Mouse (Mus musculus) embryonic stem cell, embryonic (primary cell): Measurements from ENCODE around the gene Rusc2.

ENCODE experiments used
- CTCF ChIA-PET, 4 experiments: fragments of 300-600 bp in 2 of 4; fragments of 350-600 bp in 2 of 4; sonication (Branson Sonifier 250); formaldehyde crosslinking; loops; one replicate each; lab custom pipeline; 2022; ENCODE audit warnings: inconsistent platforms in 2 of 4; lab: Charles Lee
- POLR2A ChIA-PET, 4 experiments: fragments of 300-600 bp in 2 of 4; fragments of 350-600 bp in 2 of 4; sonication (Branson Sonifier 250); formaldehyde crosslinking; loops; one replicate each; lab custom pipeline; 2022; ENCODE audit warnings: antibody characterized with exemption in 4 of 4, inconsistent platforms in 1 of 4; lab: Charles Lee

The Rusc2 gene

DNA sequence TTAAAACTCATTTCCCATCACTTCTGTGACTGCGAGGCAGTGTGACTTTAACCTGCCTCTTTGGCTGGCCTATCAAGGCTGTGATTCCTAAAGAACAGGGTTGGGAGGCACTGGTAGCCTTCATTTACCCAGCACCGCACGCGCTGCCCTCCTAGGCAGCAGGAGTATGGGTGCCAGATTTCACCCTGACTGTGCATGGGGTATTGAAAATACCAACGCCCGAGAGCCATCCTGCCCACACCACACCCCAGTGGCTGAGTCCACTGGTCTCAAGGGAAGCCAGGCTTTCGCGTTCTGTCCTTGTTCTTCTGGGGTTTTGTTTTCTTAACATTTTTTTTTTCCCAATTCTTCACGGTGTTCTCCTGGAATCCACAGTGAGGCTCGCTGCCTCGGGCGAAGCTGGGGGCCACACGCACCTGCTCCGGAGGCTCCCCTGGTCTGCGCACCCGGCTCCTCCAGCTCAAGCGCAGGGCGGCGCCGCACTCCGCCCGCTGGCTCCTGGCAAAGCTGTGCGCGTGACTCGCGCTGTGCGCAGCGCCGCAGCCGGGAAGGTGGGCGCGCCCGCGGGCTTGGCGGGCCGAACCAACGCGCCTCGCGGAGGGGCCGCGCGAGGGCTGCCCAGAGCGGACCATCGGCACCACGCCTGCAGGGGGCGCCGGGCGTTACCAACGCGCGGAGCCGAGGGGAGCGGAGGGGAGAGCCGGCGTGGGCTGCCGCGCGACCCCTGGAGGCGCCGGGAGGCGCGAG is at the start of gene Rusc2:
TSS of gene Rusc2 (plus strand) at position 572 of the 747 bp plus-strand sequence.
- CTCF ChIA-PET = interaction anchor here in 3 of 4 experiments (0.6 to 1.0 kb wide), 9 partner anchors 9 to 340 kb away, joined by 3 to 11 read pairs (median 4); no protein-coding TSS in a partner anchor

DNA sequence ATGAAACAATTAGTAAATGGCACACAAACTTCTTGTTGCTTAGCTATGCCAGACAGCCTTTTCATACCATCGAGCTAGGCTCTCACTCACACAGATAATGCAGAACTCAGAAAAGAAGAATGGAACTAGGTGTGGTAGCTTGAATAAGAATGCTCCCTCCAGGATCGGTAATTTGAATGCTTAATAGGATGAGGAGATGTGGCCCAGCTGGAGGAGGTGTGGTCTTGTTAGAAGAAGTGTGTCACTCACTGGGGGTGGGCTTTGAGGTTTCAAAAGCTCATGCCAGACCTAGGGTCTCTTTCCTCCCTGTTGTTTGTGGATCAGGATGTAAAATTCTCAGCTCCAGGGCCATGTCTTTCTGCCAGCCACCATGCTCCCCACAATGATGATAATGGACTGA is 47.0 kb upstream of the Rusc2 start:
- POLR2A ChIA-PET = interaction anchor here in 3 of 4 experiments (0.7 to 1.9 kb wide), 13 partner anchors 11 to 315 kb away, joined by 3 to 6 read pairs (median 3); partner anchors contain the start of gene Atp8b5 (in 1 of the 3)
- CTCF ChIA-PET = interaction anchor here in 1 of 4 experiments (0.6 to 0.7 kb wide), 2 partner anchors 147 to 287 kb away, joined by 3 read pairs; no protein-coding TSS in a partner anchor

More for the DNA sequence above, at the start of gene Rusc2:
- POLR2A ChIA-PET = interaction anchor here in 3 of 4 experiments (0.8 to 3.5 kb wide), 10 partner anchors 10 to 214 kb away, joined by 3 to 19 read pairs (median 4); partner anchors contain the start of gene Ccdc107 (in 1 of the 3)

DNA sequence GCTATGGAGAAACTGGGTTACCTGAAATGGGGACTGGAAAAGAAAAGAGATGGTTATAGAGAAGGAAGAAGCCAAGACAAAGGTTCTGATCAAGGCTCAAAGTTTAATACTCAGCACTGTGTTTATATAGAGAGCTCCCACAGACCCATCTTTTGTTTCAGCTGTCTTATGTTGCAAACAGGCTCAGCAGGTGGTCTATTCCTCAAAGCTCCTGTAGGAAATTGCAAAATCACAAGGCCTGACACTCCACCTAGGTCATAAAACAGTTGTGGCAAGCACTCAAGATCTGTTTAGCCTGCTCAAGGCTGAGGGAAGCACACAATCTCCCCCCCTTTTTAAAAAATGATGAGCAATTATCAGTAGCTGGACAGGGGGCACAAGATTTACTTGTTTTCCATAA is 45.6 kb upstream of the Rusc2 start:
- CTCF ChIA-PET = interaction anchor here in 1 of 4 experiments (0.9 kb wide), 1 partner anchor 143 kb away, joined by 3 read pairs; no protein-coding TSS in a partner anchor
- POLR2A ChIA-PET = interaction anchor here in 2 of 4 experiments (1.0 to 1.9 kb wide), 2 partner anchors 54 to 92 kb away, joined by 3 to 4 read pairs; no protein-coding TSS in a partner anchor

DNA sequence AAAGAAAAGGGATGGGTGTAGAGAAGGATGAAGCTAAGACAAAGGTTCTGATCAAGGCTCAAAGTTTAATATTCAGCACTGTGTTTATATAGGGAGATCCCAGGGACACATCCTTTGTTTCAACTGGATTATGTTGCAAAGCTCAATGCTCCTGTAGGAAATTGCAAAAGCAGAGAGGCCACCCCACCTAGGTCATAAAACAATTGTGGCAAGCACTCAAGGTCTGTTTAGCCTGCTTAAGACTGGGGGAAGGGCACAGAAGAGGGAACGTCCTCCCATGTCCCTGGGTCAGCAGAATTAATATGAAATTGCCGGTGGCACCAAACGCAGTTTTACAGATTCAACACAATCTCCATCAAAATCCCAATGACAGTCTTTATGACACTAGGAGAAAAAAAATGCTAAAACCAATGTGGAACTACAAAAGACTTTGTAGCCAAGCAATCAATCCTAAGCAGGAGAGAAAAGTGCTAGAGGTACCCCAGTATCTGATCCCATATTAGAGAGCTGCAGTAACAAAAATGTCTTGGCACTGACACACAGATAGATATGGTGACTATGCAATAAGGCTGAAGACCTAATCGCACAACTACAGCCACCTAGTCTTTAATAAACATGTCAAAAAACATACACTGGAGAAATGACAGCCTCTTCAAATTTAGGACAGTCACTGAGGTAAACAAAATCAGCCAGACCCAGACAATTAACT is 41.5 kb upstream of the Rusc2 start:
- CTCF ChIA-PET = interaction anchor here in 1 of 4 experiments (0.6 to 0.8 kb wide), 2 partner anchors 35 to 92 kb away, joined by 3 to 7 read pairs; no protein-coding TSS in a partner anchor
- POLR2A ChIA-PET = interaction anchor here in 2 of 4 experiments (0.7 to 1.2 kb wide), 6 partner anchors 9 to 164 kb away, joined by 3 to 10 read pairs (median 3); no protein-coding TSS in a partner anchor

DNA sequence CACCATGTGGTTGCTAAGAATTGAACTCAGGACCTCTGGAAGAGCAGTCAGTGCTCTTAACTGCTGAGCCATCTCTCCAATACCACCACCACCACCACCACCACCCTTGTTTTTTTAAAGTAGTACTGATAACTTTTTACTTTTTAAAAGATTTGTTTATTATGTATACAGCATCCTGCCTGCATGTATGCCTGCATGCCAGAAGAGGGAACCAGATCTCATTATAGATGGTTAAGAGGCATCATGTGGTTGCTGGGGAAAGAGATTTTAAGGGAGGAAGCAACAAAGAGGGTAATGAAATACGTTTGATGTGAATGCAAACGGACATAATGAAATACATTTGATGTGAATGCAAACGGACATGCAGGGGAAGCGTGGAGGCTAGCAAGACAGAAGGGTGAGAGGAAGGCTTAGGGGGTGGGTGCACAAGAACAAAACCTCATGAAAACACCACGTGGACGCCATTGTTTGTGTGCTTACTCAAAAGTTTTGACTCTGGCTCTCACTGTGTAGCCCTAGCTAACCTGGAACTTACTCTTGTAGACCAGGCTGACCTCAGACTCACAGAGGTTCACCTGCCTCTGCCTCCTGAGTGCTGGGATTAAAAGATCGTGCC is 40.4 kb upstream of the Rusc2 start:
- ChIA-PET CTCF (interaction anchor here in 1 of 4 experiments (0.6 kb wide), 1 partner anchor 76 kb away, joined by 5 read pairs; no protein-coding TSS in a partner anchor), POLR2A (no interaction called here)

DNA sequence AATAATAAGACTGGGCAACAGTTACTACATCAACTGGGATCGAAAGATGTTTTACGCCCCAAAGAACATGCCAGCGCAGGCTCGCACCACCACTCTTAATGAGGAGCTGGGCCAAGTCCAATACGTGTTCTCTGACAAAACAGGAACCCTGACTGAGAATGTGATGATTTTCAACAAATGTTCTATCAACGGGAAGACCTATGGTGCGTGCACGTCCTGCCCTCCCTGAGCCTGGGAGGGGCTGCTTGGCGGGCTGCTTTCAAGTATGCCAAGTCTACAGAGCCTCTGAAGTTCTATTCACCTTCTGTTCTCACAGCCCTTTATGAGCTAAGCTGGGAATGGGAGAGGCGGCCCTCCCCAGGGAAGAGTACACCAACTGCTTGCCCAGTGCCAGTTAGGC is 39.3 kb upstream of the Rusc2 start:
- ChIA-PET CTCF (no interaction called here), POLR2A (no interaction called here)

DNA sequence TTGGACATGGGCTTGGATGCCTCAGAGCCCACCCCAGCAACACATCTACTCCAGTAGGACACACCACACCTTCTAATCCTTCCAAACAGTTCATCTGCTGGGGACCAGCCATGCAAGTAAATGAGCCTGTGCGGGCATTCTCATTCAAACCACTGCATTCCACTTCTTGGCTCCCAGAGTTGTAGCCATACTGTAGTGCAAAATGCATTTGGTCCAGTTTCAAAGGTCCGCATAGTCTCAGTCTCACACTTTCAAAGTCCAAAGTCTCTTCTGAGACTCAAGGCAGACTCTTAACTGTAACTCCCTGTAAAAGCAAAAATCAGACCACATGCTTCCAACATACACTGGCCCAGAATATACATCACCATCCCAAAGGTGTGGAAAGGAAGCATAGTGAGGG is 36.8 kb upstream of the Rusc2 start:
- POLR2A ChIA-PET = interaction anchor here in 1 of 4 experiments (0.7 kb wide), 1 partner anchor 654 kb away, joined by 3 read pairs; no protein-coding TSS in a partner anchor
- CTCF ChIA-PET = no interaction called here

DNA sequence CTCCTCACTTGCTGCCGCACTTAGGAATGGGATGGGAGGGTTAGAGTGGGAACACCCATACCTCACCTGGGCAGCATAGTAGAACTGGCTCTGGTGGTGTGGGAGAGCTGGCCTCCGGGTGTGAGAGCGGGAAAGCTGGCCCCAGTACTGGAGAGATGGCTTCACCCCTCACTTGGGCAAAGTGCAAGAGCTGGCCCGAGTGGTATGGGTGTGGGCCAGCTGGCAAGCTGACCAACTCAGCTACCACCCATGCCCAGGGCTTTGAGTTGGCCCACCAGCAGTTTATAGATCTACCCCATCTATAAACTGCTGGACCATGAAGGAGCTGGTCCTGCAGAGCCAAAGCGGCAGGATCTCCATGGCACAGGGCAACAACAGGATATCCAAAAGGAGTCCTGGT is 32.6 kb upstream of the Rusc2 start:
- POLR2A ChIA-PET = interaction anchor here in 2 of 4 experiments (0.5 to 1.6 kb wide), 4 partner anchors 11 to 275 kb away, joined by 3 read pairs; no protein-coding TSS in a partner anchor
- CTCF ChIA-PET = interaction anchor here in 1 of 4 experiments (0.6 kb wide), 1 partner anchor 283 kb away, joined by 3 read pairs; no protein-coding TSS in a partner anchor

DNA sequence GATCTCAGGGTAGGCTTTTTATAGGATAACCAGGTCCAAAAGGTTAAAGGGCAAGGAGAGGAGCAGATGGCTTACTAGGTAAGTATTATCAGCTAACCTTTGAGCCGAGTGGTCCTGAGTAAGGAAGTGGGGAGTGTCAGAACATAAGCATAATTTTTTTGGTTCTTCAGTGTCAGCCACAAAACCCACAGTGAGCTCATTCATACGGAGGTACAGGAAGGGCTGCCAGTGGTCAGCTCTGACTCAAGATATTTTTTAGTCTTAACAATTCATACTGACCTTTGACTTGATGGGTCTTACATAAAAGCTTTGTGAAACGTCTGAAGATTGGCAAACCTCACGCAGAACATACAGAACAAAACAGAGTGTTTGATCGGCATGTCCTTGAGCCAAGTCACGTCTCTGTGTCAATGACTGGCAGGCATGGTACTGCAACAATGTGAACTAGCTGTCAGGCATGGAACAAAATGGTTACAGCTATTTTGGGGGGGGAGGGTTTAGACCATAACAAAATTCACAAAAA is 31.7 kb upstream of the Rusc2 start:
- CTCF ChIA-PET = no interaction called here
- POLR2A ChIA-PET = interaction anchor here in 1 of 4 experiments (0.9 to 1.3 kb wide), 3 partner anchors 12 to 85 kb away, joined by 3 to 4 read pairs (median 3); no protein-coding TSS in a partner anchor

DNA sequence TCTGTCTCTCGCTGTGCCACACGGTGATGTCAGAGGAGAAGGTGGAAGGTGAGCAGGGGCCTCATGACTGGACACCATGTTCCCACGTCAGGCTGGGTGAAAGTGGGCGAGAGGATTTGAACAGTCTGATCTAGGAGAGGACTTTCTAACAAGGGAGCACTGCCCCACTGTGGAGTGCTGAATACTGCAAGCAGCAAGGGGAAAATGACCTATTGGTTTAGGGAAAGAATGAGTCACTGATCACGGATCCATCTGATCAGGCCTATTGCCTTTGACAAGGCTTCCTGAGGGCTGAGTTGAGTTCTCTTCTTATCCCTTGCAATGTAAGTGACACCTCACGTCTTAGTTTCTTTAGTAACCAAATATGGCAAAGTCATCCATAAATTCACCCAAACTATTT is 28.1 kb upstream of the Rusc2 start:
- ChIA-PET POLR2A (interaction anchor here in 2 of 4 experiments (0.6 to 0.7 kb wide), 2 partner anchors 25 to 138 kb away, joined by 3 read pairs; no protein-coding TSS in a partner anchor), CTCF (no interaction called here)

DNA sequence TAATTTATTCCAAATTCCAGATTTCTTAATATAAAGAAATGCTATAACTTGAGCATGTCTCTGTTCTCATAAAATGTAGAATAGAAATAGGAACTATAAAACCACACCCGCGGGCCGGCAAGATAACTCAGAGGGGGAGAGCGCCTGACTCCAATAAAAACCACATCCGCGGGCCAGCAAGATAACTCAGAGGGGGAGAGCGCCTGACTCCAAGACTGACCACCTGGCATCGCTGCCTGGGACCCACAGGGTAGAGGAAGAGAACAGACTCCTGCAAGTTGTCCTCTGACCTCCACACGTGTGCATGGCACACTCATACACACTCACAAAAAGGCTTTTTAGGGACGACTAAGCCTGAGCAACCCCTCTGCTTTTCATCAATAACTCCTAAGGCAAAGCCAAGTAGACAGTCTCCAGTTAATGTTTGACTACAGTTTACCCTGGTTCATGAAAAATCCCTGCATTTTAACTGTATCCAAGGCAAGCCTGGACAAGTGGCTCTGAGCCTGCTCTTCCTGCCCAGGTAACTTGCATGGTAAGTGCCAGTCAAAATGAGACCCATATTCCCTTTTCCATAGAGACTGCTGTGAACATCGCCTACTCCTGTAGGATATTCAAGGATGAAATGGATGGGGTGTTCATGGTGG is 16.7 kb upstream of the Rusc2 start:
- POLR2A ChIA-PET = no interaction called here
- CTCF ChIA-PET = no interaction called here

DNA sequence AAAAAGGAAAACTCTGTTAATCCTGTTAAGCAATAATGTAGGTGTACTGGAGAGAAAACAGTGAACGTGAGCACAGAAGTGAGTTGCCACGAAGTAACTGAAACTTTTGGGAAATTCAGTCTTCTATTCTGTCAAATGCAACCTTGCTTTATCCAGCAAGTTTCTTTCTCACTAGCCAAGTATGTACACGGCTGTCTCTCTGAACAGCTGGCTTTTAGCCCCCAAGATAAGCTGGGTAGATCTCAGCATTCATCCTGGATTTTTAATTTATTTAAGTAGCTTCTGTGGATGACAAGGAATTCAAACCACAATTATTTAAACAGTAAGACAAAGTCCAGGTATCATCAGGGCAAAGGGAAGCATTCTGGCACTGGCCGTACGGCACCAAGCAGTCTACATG is 14.5 kb upstream of the Rusc2 start:
- ChIA-PET CTCF (interaction anchor here in 2 of 4 experiments (1.2 to 1.5 kb wide), 2 partner anchors 10 to 53 kb away, joined by 3 to 7 read pairs; no protein-coding TSS in a partner anchor), POLR2A (no interaction called here)

DNA sequence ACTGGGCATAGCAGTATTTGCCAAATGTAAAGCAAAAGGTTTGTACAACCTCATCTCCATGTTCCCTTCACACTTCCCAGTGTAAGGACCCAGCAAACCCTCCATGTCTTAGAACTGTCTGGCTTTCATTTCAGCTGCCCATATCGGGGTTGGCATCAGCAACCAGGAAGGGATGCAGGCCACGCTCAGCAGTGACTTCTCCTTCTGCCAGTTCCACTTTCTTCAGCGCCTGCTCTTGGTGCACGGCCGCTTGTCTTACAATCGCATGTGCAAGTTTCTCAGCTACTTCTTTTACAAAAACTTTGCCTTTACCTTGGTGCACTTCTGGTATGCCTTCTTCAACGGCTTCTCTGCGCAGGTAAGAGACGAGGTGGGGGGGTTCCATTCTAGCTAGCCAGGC is 14.0 kb upstream of the Rusc2 start:
- ChIA-PET CTCF (interaction anchor here in 3 of 4 experiments (0.5 to 1.5 kb wide), 5 partner anchors 9 to 53 kb away, joined by 3 to 7 read pairs (median 3); no protein-coding TSS in a partner anchor), POLR2A (no interaction called here)

DNA sequence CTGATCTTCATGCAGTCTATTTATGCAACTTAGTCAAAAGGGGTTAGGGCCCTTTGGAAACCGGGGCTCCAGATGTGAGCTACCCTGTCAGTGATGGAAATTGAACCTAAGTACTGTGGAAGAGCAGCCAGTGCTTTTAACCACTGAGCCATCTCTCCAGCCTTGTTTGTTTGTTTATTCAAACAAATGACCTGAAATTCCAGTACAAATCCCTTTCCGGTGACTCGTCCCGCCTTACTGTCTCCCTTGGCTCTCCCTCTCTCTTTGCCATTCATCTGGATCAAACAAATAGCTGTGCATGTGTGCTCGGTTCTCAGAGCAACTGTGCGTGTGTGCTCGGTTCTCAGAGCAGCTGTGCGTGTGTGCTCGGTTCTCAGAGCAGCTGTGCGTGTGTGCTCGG is 10.4 kb upstream of the Rusc2 start:
- ChIA-PET CTCF (interaction anchor here in 2 of 4 experiments (0.5 to 1.4 kb wide), 3 partner anchors 10 to 258 kb away, joined by 3 read pairs; partner anchors contain the start of gene Rusc2 (in 1 of the 2)), POLR2A (interaction anchor here in 3 of 4 experiments (0.7 to 1.3 kb wide), 3 partner anchors 9 to 12 kb away, joined by 3 read pairs; partner anchors contain the start of gene Rusc2 (in 1 of the 3))

DNA sequence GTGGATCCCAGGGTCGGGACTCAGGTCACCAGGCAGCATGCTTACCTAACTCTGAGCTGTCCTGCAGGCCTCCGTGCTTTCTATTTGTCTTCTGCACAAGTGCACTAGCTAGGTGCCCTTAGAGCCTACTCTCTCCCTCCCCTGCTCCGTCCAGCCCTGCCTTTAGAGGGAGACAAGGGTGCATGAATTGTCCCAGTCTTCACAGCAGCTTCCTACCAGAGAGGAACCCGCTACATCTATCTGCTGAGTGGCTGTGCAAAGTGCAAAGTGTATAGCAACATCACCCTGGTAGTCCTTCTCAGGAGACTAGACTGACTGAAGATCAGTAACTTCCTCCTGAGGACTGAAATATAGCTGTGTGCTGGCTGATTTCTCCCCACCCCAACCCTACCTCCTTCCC is 9.6 kb upstream of the Rusc2 start:
- POLR2A ChIA-PET = interaction anchor here in 3 of 4 experiments (0.7 to 1.3 kb wide), 4 partner anchors 9 to 35 kb away, joined by 3 read pairs; partner anchors contain the start of gene Rusc2 (in 1 of the 3)
- CTCF ChIA-PET = interaction anchor here (0.5 to 1.4 kb wide), 5 partner anchors 9 to 1603 kb away, joined by 3 to 4 read pairs (median 3); partner anchors contain the start of gene Rusc2 (in 1 of the 4)

DNA sequence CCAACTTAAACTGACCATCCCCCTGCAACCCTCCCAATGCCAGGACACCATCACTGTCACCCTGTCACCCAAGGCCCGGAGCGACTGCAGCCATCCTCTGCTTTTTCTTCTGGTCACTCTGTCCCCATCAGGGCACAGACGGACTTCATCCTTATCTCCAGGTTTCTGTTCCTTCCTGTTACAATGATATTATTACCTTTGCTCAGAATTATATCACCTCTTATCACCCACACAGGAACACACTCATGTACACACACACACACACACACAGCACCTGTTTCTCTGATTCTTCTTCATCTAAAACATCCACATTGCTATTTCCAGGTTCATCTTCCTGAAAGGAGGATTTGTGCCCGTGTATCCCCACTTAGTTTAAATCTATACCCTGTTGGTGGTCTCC is 7.5 kb upstream of the Rusc2 start:
- CTCF ChIA-PET = no interaction called here

DNA sequence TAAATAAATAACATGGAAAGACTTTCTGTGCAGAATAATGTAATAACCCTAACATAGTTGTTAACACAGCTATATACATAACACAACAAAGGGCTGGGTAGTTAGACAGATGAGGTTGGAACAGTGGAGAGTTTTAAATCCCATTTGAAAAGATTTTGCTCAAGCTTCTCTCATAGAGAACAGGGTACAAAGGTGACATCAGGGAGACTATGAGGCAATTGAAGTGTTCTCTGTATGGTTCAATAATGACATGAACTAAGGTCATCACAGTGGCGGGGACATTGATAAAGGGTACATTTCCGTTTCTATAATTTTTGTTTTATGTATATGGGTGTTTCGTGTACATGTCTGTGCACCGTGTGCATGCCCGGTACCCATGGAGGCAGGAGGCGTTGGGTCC is 2.2 kb upstream of the Rusc2 start:
- POLR2A ChIA-PET = interaction anchor here in 1 of 4 experiments (0.6 kb wide), 1 partner anchor 52 kb away, joined by 3 read pairs; no protein-coding TSS in a partner anchor
- CTCF ChIA-PET = no interaction called here

More for the DNA sequence above, 7.5 kb upstream of the Rusc2 start:
- POLR2A ChIA-PET = no interaction called here
